Mouse (Mus musculus): ENCODE measurements around the gene Htr7.

- TF ChIP-seq CTCF (IDR thresholded peaks at IDR 0.05; ENCODE audit: borderline replicate concordance, control insufficient read depth, extremely low read depth, insufficient read depth, low read length, poor library complexity), result no peak
- TF ChIP-seq POLR2A (IDR thresholded peaks at IDR 0.05; ENCODE audit: control insufficient read depth, extremely low read depth, insufficient read depth, low read length, poor library complexity), result no peak
These were observed 25.4 kb upstream of the Htr7 start for GRCm38 (mm10) chr19:36082606-36083261.

Data from thymus, adult 2 months (tissue).